Mouse (Mus musculus) retina, adult 2 months (tissue): ENCODE measurements around the gene Cfap97.

Experiments used
- DNase-seq: peaks from one replicate; pipeline ENCODE4 v3.0.0-alpha.2; 2012; ENCODE audit warnings: low read depth, low spot score

The Cfap97 gene

GRCm38 (mm10) chr8:46153042-46153441, 1.5 kb downstream of the Cfap97 start:
- no peak for DNase-seq

DNA sequence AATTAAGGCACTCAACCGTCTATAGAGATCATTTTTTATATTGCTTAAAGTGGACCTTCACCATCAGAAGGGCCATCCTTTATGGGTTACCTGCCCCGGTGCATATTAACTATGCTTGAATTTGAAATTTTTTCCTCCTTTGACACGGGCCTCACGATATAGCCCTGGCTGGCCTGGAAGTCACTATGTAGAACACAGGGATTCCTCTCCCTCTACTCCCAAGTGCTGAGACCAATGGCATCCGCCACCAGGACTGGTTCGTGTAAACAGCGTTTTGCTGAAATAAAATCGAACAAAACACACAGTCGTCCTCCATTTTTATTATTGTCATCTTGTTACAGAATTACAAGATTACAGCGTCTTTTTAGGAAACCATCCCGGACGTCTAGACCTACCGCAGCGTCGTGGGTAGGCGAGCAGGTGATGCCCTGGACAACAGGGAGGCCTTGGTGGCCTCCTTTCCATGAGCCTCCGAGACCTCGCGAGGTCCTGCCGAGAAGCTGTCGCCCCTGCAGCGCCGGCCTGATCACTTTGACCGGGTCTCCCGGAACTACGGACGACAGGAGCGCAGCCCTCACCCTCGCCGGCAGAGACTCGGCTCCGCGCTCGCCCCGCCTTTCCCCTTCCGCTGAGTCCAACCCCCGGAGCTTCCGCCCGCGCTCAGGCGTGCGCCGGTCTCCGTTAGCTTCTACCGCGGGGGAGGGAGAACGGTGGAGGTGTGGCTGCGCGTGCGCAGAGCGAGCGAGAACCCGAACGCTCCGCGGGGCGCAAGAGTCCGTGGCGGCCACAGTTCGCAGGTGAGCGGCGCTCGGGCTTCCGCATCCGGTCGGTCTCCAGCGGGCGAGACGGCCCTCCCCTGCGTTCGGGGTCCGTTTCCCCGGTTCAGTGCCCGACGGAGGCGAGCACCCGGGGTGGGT, 11.6 kb downstream of the Cfap97 start:
- peak; percentile 88 for DNase-seq

- no peak for DNase-seq
Observed at GRCm38 (mm10) chr8:46163870-46164190, 12.3 kb downstream of the Cfap97 start.

DNA sequence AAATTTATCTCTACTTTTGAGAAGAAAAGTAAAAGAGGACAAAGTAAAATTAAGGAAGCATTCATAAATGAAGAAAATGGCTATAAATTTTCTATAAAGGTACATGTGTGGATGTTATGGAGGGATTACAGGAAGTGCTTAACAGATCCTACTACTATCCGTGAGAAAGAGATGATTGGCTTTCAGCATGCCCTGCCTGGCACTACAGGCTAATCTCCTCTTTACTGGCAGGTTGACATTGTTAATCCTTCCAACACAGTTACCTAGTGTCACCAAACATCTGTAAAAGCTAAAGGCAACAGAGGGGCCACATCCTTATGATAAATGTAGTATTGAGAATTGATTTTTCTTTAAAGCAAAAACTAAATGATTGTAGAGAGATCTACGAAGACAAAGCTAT, 22.1 kb downstream of the Cfap97 start:
- no peak for DNase-seq

- DNase-seq: no peak
Observed at GRCm38 (mm10) chr8:46180136-46180535, 28.6 kb downstream of the Cfap97 start.

GRCm38 (mm10) chr8:46185361-46185760, 33.8 kb downstream of the Cfap97 start:
- DNase-seq: no peak

- no peak for DNase-seq
Observed at GRCm38 (mm10) chr8:46193100-46193499, 41.5 kb downstream of the Cfap97 start.

DNA sequence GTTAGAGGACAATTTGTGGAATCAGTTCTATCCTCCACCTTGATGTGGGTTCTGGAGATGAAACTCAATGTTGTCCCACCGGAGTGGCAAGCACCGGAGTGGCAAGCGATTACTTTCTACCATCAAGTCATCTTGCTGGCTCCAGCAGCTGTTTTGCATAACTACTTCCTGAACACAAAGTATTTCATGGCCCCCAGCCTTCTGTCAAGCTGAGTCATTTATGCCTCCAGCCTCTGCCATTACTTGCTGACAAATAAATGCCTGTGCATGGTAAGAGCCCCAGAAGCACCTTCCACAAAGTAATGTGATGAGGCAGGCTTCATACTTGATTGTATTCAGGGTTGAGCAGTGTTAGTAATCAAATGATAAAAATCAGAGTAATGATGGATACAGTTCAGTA, 45.3 kb downstream of the Cfap97 start:
- DNase-seq: no peak

GRCm38 (mm10) chr8:46197673-46198072, 46.1 kb downstream of the Cfap97 start:
- DNase-seq: no peak

- no peak for DNase-seq
Observed at GRCm38 (mm10) chr8:46202350-46202749, 50.8 kb downstream of the Cfap97 start.

DNA sequence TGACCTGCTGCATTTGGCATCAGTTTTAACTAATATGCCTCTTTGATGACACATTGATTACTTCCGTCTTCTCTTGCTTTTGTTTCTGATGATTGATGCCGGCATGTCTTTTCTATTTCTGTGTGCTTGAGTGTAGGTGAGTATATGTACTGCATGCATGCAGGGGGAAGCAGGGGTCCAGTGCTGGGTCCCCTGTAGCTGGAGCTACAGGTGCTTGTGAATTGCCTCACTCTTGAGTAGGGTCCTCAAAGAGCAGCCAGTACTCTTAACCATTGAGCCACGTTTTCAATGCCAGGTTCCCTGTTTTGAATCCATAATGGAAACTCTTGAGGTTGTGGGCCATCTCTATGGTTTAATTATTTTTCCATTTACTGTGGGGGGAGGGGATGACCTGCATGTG, 52.7 kb downstream of the Cfap97 start:
- DNase-seq: no peak

GRCm38 (mm10) chr8:46204974-46205640, 53.5 kb downstream of the Cfap97 start:
- no peak for DNase-seq

GRCm38 (mm10) chr8:46206107-46206506, 54.5 kb downstream of the Cfap97 start:
- no peak for DNase-seq

DNA sequence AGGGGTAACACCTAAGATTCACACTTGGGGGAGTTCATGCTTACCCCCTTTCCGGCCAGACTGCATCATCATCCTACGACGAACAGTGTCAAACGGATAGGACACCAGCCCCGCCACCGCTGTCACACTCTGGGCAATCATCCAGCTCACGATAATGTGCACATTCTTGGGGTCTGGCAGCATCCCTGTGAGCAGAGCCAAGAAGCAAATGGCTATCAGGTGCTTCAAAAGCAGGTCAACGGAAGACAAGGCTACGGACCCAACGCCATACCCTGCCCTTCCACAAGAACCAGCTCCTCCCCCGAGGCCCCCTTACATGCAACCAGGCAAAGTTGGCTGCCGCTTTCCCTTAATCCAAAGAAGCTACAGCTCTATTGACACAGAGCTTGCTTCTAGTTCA, 56.8 kb downstream of the Cfap97 start:
- no peak for DNase-seq

GRCm38 (mm10) chr8:46209057-46209456, 57.5 kb downstream of the Cfap97 start:
- no peak for DNase-seq

DNA sequence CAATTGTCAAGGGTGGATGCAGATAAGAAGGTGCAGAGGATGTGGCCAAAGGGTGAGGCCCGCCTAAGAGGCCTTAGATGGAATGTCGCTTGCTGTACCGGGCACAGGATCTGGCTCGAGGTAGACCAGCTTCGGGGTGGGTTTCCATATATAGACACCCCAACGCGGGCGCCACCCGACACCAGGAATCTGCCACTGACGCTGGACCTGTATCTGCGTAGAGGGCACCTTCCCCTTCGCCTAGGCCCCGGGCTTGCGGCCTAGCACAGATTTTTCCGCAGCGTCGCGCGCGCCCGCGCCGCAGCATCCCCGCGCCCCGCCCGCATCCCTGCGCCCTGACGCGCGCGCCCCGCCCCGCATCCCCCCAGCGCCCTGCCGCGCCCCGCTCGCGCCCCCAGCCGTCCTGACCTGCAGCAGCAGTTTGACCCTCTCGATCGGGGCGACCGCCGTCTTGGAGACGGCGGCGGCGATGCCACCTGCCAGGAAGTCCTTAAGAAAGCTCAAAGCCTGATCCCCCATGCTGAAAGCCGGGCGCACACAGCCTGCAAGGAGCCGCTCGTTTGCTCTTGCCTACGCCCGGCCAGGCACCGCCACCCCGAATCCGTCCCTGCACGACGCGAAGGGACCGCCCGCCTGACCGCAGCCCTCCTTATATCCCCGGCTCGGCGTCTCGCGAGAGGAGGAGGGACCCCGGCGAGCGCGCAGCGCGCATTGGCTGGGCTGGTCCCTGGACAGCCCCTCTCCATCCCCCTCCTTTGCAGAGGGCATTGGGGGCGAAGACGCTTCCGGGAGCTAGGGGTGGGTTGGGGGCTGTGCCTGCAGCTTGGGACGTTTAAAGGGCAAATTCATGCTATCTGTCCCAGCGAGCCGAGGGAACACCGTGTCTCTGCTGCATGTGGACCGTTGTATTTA, 59.1 kb downstream of the Cfap97 start, which contains the start of gene Slc25a4:
Gene Slc25a4, minus strand, starts transcription at position 881 of the 912 bp plus-strand sequence.
- DNase-seq: peak; percentile 84

DNA sequence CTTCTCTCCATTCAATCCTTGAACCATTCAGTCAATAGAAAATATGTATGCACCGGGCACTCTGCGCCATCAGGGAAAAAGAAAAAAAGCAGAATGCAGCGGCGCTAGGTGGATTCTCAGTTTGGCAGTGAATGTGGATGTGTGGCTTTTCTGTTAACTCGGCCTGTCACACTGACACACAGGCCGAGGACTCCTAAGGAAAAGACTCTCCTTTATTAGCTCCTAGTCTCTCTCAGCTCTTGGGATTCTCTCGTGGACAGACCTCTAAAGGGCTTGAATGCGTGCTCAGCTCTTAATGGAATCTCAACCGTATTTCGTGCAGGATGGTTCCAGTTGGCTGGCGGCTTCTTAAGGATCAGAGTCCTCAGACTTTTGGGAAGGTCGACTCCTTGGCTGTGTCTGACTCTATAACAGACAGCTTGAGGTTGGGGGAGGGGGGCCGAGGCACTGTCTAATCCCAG, 60.1 kb downstream of the Cfap97 start:
- no peak for DNase-seq

- no peak for DNase-seq
Observed at GRCm38 (mm10) chr8:46212194-46212593, 60.6 kb downstream of the Cfap97 start.

- DNase-seq: no peak
Observed at GRCm38 (mm10) chr8:46213971-46214480, 62.5 kb downstream of the Cfap97 start.

- DNase-seq: peak; percentile 59
Observed at GRCm38 (mm10) chr8:46216838-46217237, 65.3 kb downstream of the Cfap97 start.

GRCm38 (mm10) chr8:46220566-46220965, 69.0 kb downstream of the Cfap97 start:
- no peak for DNase-seq

GRCm38 (mm10) chr8:46225501-46225900, 73.9 kb downstream of the Cfap97 start:
- DNase-seq: no peak
